Mouse (Mus musculus) liver, embryonic 16.5 days (tissue): ENCODE results near the gene Zmym1. TPM values are rescaled to one million over a fixed set of nuclear protein-coding genes. Genes with fewer than 3 reads are reported as not detected.

Experiments
- ATAC-seq: fragments of 200-750 bp; cut with Nextera tagmentation; 2 replicates; pipeline ENCODE4 v1.8.0; 2017; ENCODE audit warnings: low read depth, mild to moderate bottlenecking, moderate number of reproducible peaks, moderate library complexity
- H3K27ac ChIP-seq: fragments of 300-500 bp; sonication (generic); 2 replicates; pipeline ENCODE4 v1.5.1; 2014; ENCODE audit warnings: mild to moderate bottlenecking, low read length
- H3K27me3 ChIP-seq: fragments of 300-500 bp; sonication (generic); 2 replicates; pipeline ENCODE4 v1.6.1; 2014; ENCODE audit warnings: low read depth, low read length, mixed read lengths; ENCODE audit not compliant: control insufficient read depth, insufficient read depth
- H3K36me3 ChIP-seq: fragments of 300-500 bp; sonication (generic); 2 replicates; pipeline ENCODE4 v1.6.1; 2014; ENCODE audit warnings: mild to moderate bottlenecking; ENCODE audit not compliant: control insufficient read depth, insufficient read depth
- H3K4me1 ChIP-seq: fragments of 300-500 bp; sonication (generic); 2 replicates; pipeline ENCODE4 v1.6.1; 2014; ENCODE audit warnings: low read depth, low read length, mixed read lengths; ENCODE audit not compliant: control insufficient read depth
- H3K4me2 ChIP-seq: fragments of 300-500 bp; sonication (generic); 2 replicates; pipeline ENCODE4 v1.6.1; 2014; ENCODE audit warnings: low read depth, low read length, mixed read lengths
- H3K4me3 ChIP-seq: fragments of 300-500 bp; sonication (generic); 2 replicates; pipeline ENCODE4 v1.5.1; 2014; ENCODE audit warnings: low read depth, mild to moderate bottlenecking, low read length
- H3K9ac ChIP-seq: fragments of 300-500 bp; sonication (generic); 2 replicates; pipeline ENCODE4 v1.6.1; 2014; ENCODE audit warnings: low read depth, low read length
- H3K9me3 ChIP-seq: fragments of 300-500 bp; sonication (generic); replicated peaks from 2 replicates; pipeline ENCODE4 v1.6.1; 2016; ENCODE audit warnings: low read length; ENCODE audit not compliant: control insufficient read depth
- WGBS: fragments of 180-500 bp; shearing (Covaris S2); extraction: QIAGEN DNeasy Blood & Tissue Kit; methylation state at CpG from one replicate; pipeline ENCODE4 v1.1.7; 2014; ENCODE audit not compliant: insufficient replicate concordance; 5-methylcytosine and 5-hydroxymethylcytosine counted together
- polyA plus RNA-seq: library from polyadenylated mRNA; unstranded; fragments of >200 nt; fragmentation: Nextera tagmentation; extraction: Ambion mirVana; gene quantifications from 2 replicates; pipeline ENCODE4 v1.2.1, GENCODE M21; 2015

Zmym1 gene
- polyA plus RNA-seq, 1 experiment from 2014 or later, result 8.1 TPM

GRCm38 (mm10) chr4:127076875-127077548, 16.1 kb upstream of the Zmym1 start, which contains the start of gene Zmym6:
TSS of gene Zmym6 (plus strand) at chr4:127077383.
- Histone ChIP-seq H3K27ac (peak within 1 kb of the TSS; percentile 70), H3K4me1 (peaks cover 4% of the 10 kb centered on the region), H3K9ac (peak within 1 kb of the TSS; percentile 67), H3K4me3 (peak within 1 kb of the TSS; percentile 68), H3K27me3 (no peaks in the 10 kb centered on the region), H3K9me3 (no peaks in the 10 kb centered on the region), H3K4me2 (peak within 1 kb of the TSS; percentile 88), H3K36me3 (no peaks in the 10 kb centered on the region)
- peak; percentile 93 for ATAC-seq
- under 1% methylated on average over 46 of the region's 46 CpGs for WGBS

GRCm38 (mm10) chr4:127074915-127075314, 14.0 kb upstream of the Zmym1 start:
- peaks cover 4% of the 10 kb centered on the region for H3K4me1 ChIP-seq
- no peak overlapping the region for H3K9ac ChIP-seq
- 68% methylated on average over 1 of the region's 1 CpGs for WGBS
- no peak for ATAC-seq
- H3K9me3 ChIP-seq, result no peaks in the 10 kb centered on the region
- no peaks in the 10 kb centered on the region for H3K27me3 ChIP-seq
- no peak overlapping the region for H3K4me2 ChIP-seq
- no peak overlapping the region for H3K27ac ChIP-seq
- H3K4me3 ChIP-seq, result no peak overlapping the region
- H3K36me3 ChIP-seq, result no peaks in the 10 kb centered on the region

- Histone ChIP-seq H3K4me2 (no peak overlapping the region), H3K27me3 (no peaks in the 10 kb centered on the region), H3K9ac (no peak overlapping the region), H3K9me3 (no peaks in the 10 kb centered on the region), H3K36me3 (no peaks in the 10 kb centered on the region), H3K4me1 (peaks cover 3% of the 10 kb centered on the region), H3K4me3 (no peak overlapping the region), H3K27ac (no peak overlapping the region)
- no peak for ATAC-seq
- 49% methylated on average over 1 of the region's 1 CpGs for WGBS
Observed at GRCm38 (mm10) chr4:127064051-127064450, 3.1 kb upstream of the Zmym1 start.

- Histone ChIP-seq H3K4me1 (no peaks in the 10 kb centered on the region), H3K9ac (no peak overlapping the region), H3K4me3 (no peak overlapping the region), H3K36me3 (peaks cover 24% of the 10 kb centered on the region), H3K27me3 (no peaks in the 10 kb centered on the region), H3K4me2 (no peak overlapping the region), H3K27ac (no peak overlapping the region), H3K9me3 (no peaks in the 10 kb centered on the region)
- no peak for ATAC-seq
- WGBS, result 56% methylated on average over 7 of the region's 7 CpGs
Observed at GRCm38 (mm10) chr4:127054522-127055198, 6.3 kb downstream of the Zmym1 start.

- no peak overlapping the region for H3K4me2 ChIP-seq
- H3K4me3 ChIP-seq, result no peak overlapping the region
- H3K27me3 ChIP-seq, result no peaks in the 10 kb centered on the region
- ATAC-seq, result no peak
- 81% methylated on average over 5 of the region's 5 CpGs for WGBS
- H3K4me1 ChIP-seq, result no peaks in the 10 kb centered on the region
- H3K9ac ChIP-seq, result no peak overlapping the region
- no peak overlapping the region for H3K27ac ChIP-seq
- H3K9me3 ChIP-seq, result no peaks in the 10 kb centered on the region
- peaks cover 36% of the 10 kb centered on the region for H3K36me3 ChIP-seq
Observed at GRCm38 (mm10) chr4:127053071-127053470, 7.9 kb downstream of the Zmym1 start.

- no peak overlapping the region for H3K9ac ChIP-seq
- no peak for ATAC-seq
- H3K4me1 ChIP-seq, result no peaks in the 10 kb centered on the region
- H3K4me3 ChIP-seq, result no peak overlapping the region
- H3K36me3 ChIP-seq, result peaks cover 26% of the 10 kb centered on the region
- no peak overlapping the region for H3K4me2 ChIP-seq
- no peaks in the 10 kb centered on the region for H3K27me3 ChIP-seq
- no peak overlapping the region for H3K27ac ChIP-seq
- H3K9me3 ChIP-seq, result no peaks in the 10 kb centered on the region
- 70% methylated on average over 8 of the region's 8 CpGs for WGBS
Observed at GRCm38 (mm10) chr4:127051121-127051520, 9.8 kb downstream of the Zmym1 start.

- no peaks in the 10 kb centered on the region for H3K4me1 ChIP-seq
- H3K27ac ChIP-seq, result no peak overlapping the region
- H3K4me2 ChIP-seq, result no peak overlapping the region
- no peaks in the 10 kb centered on the region for H3K9me3 ChIP-seq
- no peak overlapping the region for H3K4me3 ChIP-seq
- H3K9ac ChIP-seq, result no peak overlapping the region
- WGBS, result 80% methylated on average over 4 of the region's 4 CpGs
- H3K27me3 ChIP-seq, result no peaks in the 10 kb centered on the region
- peaks cover 16% of the 10 kb centered on the region for H3K36me3 ChIP-seq
- ATAC-seq, result no peak
Observed at GRCm38 (mm10) chr4:127043540-127043939, 17.4 kb downstream of the Zmym1 start.

GRCm38 (mm10) chr4:127039871-127040483, 21.0 kb downstream of the Zmym1 start:
- H3K9ac ChIP-seq, result no peak overlapping the region
- no peaks in the 10 kb centered on the region for H3K27me3 ChIP-seq
- H3K9me3 ChIP-seq, result no peaks in the 10 kb centered on the region
- H3K27ac ChIP-seq, result no peak overlapping the region
- H3K36me3 ChIP-seq, result peaks cover 43% of the 10 kb centered on the region
- no peaks in the 10 kb centered on the region for H3K4me1 ChIP-seq
- ATAC-seq, result no peak
- 68% methylated on average over 3 of the region's 3 CpGs for WGBS
- no peak overlapping the region for H3K4me3 ChIP-seq
- no peak overlapping the region for H3K4me2 ChIP-seq

GRCm38 (mm10) chr4:127038828-127039349, 22.1 kb downstream of the Zmym1 start:
- 75% methylated on average over 3 of the region's 3 CpGs for WGBS

More at GRCm38 (mm10) chr4:127038828-127039349, 22.1 kb downstream of the Zmym1 start:
- H3K4me2 ChIP-seq, result no peak overlapping the region
- H3K4me3 ChIP-seq, result no peak overlapping the region
- no peak for ATAC-seq
- H3K27me3 ChIP-seq, result no peaks in the 10 kb centered on the region
- H3K9me3 ChIP-seq, result no peaks in the 10 kb centered on the region
- peaks cover 51% of the 10 kb centered on the region for H3K36me3 ChIP-seq
- H3K27ac ChIP-seq, result no peak overlapping the region
- no peaks in the 10 kb centered on the region; the same call in 1 of the 2 replicates for H3K4me1 ChIP-seq
- H3K9ac ChIP-seq, result no peak overlapping the region
